Mouse (Mus musculus) megakaryocyte, embryonic 14.5 days (primary cell): ENCODE measurements around the gene Acyp2.

ENCODE experiments used
- FLI1 ChIP-seq: IDR thresholded peaks from 2 replicates; pipeline ENCODE4 v1.6.1; 2012; ENCODE audit warnings: low read length, inconsistent platforms, mixed read lengths
- GATA1 ChIP-seq: IDR thresholded peaks from 3 replicates; pipeline ENCODE4 v1.6.1; 2012; ENCODE audit warnings: mixed read lengths, low read length, inconsistent platforms, borderline replicate concordance

DNA sequence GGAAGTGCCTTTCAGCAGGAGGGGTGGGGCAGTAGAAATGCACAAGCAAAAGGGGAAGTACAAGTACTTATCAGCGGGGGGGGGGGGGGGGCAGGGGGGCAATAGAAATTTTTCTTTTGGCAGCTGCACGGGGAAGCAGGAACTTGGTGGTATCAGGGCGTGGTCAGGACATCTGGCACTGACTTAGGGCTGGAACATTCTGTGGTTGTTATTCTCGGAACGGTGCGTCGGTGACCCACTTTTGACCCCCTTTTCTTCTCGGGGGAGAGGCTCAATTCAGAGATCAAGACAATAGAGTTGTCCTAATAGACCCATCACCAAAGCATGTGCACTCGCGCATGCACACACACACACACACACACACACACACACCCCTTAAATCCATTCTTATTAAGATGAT is 161.2 kb downstream of the Acyp2 start:
- TF ChIP-seq GATA1, result no peak
- no peak for TF ChIP-seq FLI1
